Mouse (Mus musculus): ENCODE measurements around the gene Znrd1. TPM values are rescaled to one million over a fixed set of nuclear protein-coding genes. Genes with fewer than 3 reads are reported as not detected.

Gene Znrd1
- polyA plus RNA-seq, 1 experiment, result 37.2 TPM

DNA sequence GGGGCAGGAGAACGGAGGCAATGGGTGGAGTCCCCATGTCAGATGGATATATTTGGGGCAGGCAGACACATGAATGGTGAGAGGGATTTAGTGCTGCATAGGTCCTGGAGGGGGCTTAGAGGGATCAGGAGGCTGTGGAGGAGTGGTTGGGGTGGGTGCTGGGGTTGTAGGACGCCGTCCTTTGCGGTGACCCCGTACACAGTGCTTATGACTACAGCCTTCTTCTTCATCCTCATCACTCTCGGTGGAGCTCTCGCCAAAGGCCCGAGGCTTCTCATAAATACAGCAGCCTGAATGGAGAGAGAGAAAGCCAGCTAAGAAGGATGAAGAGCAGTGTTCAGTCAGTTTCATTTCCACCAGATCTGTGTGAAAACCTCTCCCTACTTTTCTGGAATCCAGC is 9.1 kb downstream of the Znrd1 start:
- H3K27ac ChIP-seq (ENCODE audit: insufficient read depth, low read length), result no peak overlapping the region
- H3K4me1 ChIP-seq (ENCODE audit: control insufficient read depth, insufficient read depth, low read length), result 0 out of 2 replicates have a peak, but pooled peaks cover 2% of the 10 kb centered on the region
- H3K4me3 ChIP-seq (ENCODE audit: insufficient read depth, low read length), result no peak overlapping the region
- TF ChIP-seq POLR2A (IDR thresholded peaks at IDR 0.05; ENCODE audit: extremely low read depth, insufficient read depth, low read length), result no peak
- TF ChIP-seq CTCF (IDR thresholded peaks at IDR 0.05; ENCODE audit: extremely low read depth, insufficient read depth, low read length), result no peak

DNA sequence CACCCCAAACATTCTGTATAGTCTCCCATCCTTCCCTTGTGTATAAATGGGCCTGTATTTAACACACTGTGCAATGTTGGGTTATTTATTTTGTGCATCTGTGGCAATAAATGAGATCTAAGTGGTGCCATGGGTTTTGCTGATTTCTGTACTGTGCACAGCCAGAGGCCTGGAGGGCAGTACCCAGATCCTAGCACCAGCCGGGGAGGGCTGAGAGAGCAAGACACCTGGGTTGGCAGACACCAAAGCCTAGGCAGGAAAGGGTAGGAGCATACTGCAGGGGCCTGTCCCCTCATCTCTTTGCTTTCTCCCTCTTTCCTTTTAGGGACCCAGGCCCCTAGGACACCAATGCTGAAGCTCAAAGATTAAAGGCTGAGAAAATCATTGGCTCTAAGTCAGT is 10.1 kb downstream of the Znrd1 start:
- Histone ChIP-seq H3K4me1 (ENCODE audit: control insufficient read depth, insufficient read depth, low read length) (0 out of 2 replicates have a peak, but pooled peaks cover 2% of the 10 kb centered on the region), H3K4me3 (ENCODE audit: insufficient read depth, low read length) (no peak overlapping the region), H3K27ac (ENCODE audit: insufficient read depth, low read length) (no peak overlapping the region)
- TF ChIP-seq POLR2A (IDR thresholded peaks at IDR 0.05; ENCODE audit: extremely low read depth, insufficient read depth, low read length) (no peak), CTCF (IDR thresholded peaks at IDR 0.05; ENCODE audit: extremely low read depth, insufficient read depth, low read length) (no peak)

- Histone ChIP-seq H3K4me3 (ENCODE audit: insufficient read depth, low read length) (peak overlapping the region; percentile 69), H3K27ac (ENCODE audit: insufficient read depth, low read length) (peak overlapping the region; percentile 72), H3K4me1 (ENCODE audit: control insufficient read depth, insufficient read depth, low read length) (0 out of 2 replicates have a peak, but pooled peaks cover 2% of the 10 kb centered on the region)
- TF ChIP-seq CTCF (IDR thresholded peaks at IDR 0.05; ENCODE audit: extremely low read depth, insufficient read depth, low read length), result no peak
- TF ChIP-seq POLR2A (IDR thresholded peaks at IDR 0.05; ENCODE audit: extremely low read depth, insufficient read depth, low read length), result peak; percentile 33
These were observed 11.1 kb downstream of the Znrd1 start for GRCm38 (mm10) chr17:36947051-36947819.

DNA sequence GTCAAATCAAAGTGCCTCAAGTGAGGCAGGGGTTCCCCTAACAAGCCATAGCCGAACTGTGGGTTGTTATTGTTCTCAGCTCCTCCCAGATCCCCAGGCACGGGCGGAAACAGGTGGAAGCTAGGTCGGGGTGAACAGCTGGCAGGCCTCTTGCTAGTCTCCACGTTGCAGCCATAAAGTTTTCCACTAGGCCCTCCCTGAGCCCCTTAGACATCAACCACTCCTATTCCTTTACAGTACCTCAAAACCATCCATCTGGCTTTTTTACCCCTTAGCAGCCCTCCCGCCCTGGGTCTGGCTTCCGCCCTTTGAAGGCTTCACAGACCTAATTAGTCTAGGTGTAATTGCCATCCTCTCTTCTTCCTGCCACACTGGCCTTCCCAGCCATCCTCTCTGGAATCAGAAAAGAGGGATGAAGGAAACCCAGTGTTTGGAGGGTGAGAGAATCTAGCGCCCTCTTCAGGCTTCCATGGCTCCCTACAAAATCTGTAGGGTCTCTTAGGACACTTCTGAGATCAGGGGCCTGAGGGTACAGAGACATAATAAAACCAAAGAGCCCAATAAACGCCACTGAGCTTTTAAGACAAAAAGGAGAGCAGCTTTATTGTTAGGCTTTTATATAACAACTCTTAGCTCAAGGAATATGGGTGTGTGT is 14.1 kb downstream of the Znrd1 start:
- H3K4me1 ChIP-seq (ENCODE audit: control insufficient read depth, insufficient read depth, low read length), result 0 out of 2 replicates have a peak, but pooled peaks cover 2% of the 10 kb centered on the region
- peak overlapping the region; percentile 34 for H3K4me3 ChIP-seq (ENCODE audit: insufficient read depth, low read length)
- TF ChIP-seq CTCF (IDR thresholded peaks at IDR 0.05; ENCODE audit: extremely low read depth, insufficient read depth, low read length) (peak; percentile 23; the same call in 1 of the 2 replicates), POLR2A (IDR thresholded peaks at IDR 0.05; ENCODE audit: extremely low read depth, insufficient read depth, low read length) (no peak)
- no peak overlapping the region for H3K27ac ChIP-seq (ENCODE audit: insufficient read depth, low read length)

GRCm38 (mm10) chr17:36943691-36944090 is 14.7 kb downstream of the Znrd1 start:
- H3K4me3 ChIP-seq (ENCODE audit: insufficient read depth, low read length), result peak overlapping the region; percentile 34
- TF ChIP-seq CTCF (IDR thresholded peaks at IDR 0.05; ENCODE audit: extremely low read depth, insufficient read depth, low read length), result no peak
- TF ChIP-seq POLR2A (IDR thresholded peaks at IDR 0.05; ENCODE audit: extremely low read depth, insufficient read depth, low read length), result no peak
- H3K4me1 ChIP-seq (ENCODE audit: control insufficient read depth, insufficient read depth, low read length), result 0 out of 2 replicates have a peak, but pooled peaks cover 2% of the 10 kb centered on the region
- peak overlapping the region; percentile 17; the same call in 1 of the 2 replicates for H3K27ac ChIP-seq (ENCODE audit: insufficient read depth, low read length)

GRCm38 (mm10) chr17:36942791-36943471 is 15.4 kb downstream of the Znrd1 start, which contains the start of gene Rnf39:
Gene Rnf39, plus strand, starts transcription at chr17:36942918.
- Histone ChIP-seq H3K27ac (ENCODE audit: insufficient read depth, low read length) (peak within 1 kb of the TSS; percentile 17), H3K4me1 (ENCODE audit: control insufficient read depth, insufficient read depth, low read length) (0 out of 2 replicates have a peak, but pooled peaks cover 2% of the 10 kb centered on the region), H3K4me3 (ENCODE audit: insufficient read depth, low read length) (peak within 1 kb of the TSS; percentile 34)
- TF ChIP-seq CTCF (IDR thresholded peaks at IDR 0.05; ENCODE audit: extremely low read depth, insufficient read depth, low read length) (no peak), POLR2A (IDR thresholded peaks at IDR 0.05; ENCODE audit: extremely low read depth, insufficient read depth, low read length) (peak; percentile 61; the same call in 1 of the 2 replicates)

- Histone ChIP-seq H3K4me3 (ENCODE audit: insufficient read depth, low read length) (peak overlapping the region; percentile 34), H3K27ac (ENCODE audit: insufficient read depth, low read length) (peak overlapping the region; percentile 17), H3K4me1 (ENCODE audit: control insufficient read depth, insufficient read depth, low read length) (0 out of 2 replicates have a peak, but pooled peaks cover under 1% of the 10 kb centered on the region)
- TF ChIP-seq POLR2A (IDR thresholded peaks at IDR 0.05; ENCODE audit: extremely low read depth, insufficient read depth, low read length) (no peak; the same call in 1 of the 2 replicates), CTCF (IDR thresholded peaks at IDR 0.05; ENCODE audit: extremely low read depth, insufficient read depth, low read length) (no peak)
These were observed 16.0 kb downstream of the Znrd1 start for GRCm38 (mm10) chr17:36942391-36942790.

DNA sequence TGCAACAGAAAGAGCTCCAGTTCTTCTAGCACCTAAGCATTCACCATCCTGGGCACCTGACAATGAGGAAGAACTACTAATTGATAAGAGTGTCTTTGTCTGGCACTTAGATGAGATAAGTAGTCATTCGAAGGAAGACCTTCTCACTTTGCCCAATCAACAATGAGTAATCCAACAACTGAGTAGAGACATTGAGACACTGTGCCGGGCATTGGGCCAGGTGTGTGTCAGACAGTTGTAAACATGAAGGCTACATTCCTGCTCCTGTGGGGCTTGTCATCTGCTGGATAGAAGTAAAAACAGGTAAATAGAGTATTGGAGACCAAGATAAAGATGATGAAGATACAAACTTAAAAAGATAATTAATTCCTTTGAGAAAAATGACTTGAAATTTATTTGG is 20.3 kb downstream of the Znrd1 start:
- TF ChIP-seq CTCF (IDR thresholded peaks at IDR 0.05; ENCODE audit: extremely low read depth, insufficient read depth, low read length) (no peak), POLR2A (IDR thresholded peaks at IDR 0.05; ENCODE audit: extremely low read depth, insufficient read depth, low read length) (no peak)
- no peak overlapping the region for H3K4me3 ChIP-seq (ENCODE audit: insufficient read depth, low read length)

GRCm38 (mm10) chr17:36931806-36932205 is 26.6 kb downstream of the Znrd1 start:
- TF ChIP-seq POLR2A (IDR thresholded peaks at IDR 0.05; ENCODE audit: extremely low read depth, insufficient read depth, low read length) (no peak), CTCF (IDR thresholded peaks at IDR 0.05; ENCODE audit: extremely low read depth, insufficient read depth, low read length) (no peak)
- no peak overlapping the region for H3K27ac ChIP-seq (ENCODE audit: insufficient read depth, low read length)
- H3K4me1 ChIP-seq (ENCODE audit: control insufficient read depth, insufficient read depth, low read length), result peaks cover 1% of the 10 kb centered on the region; the same call in 1 of the 2 replicates
- no peak overlapping the region for H3K4me3 ChIP-seq (ENCODE audit: insufficient read depth, low read length)

More for the DNA sequence above, 20.3 kb downstream of the Znrd1 start:
- Histone ChIP-seq H3K4me1 (ENCODE audit: control insufficient read depth, insufficient read depth, low read length) (no peaks in the 10 kb centered on the region), H3K27ac (ENCODE audit: insufficient read depth, low read length) (no peak overlapping the region)
